Mouse (Mus musculus) E14TG2a.4 (cell line): ENCODE data around the gene 1110017D15Rik.

Experiments used
- H3K27me3 ChIP-seq: 2 replicates; pipeline ENCODE4 v1.6.1; 2014; ENCODE audit warnings: low read length, control low read depth; ENCODE audit not compliant: insufficient read depth
- H3K36me3 ChIP-seq: 2 replicates; pipeline ENCODE4 v1.6.1; 2014; ENCODE audit warnings: low read length, control low read depth; ENCODE audit not compliant: insufficient read depth
- H3K4me1 ChIP-seq: replicated peaks from 2 replicates; pipeline ENCODE4 v1.6.1; 2014; ENCODE audit warnings: low read depth, low read length, control low read depth
- H3K4me3 ChIP-seq: replicated peaks from 2 replicates; pipeline ENCODE4 v1.5.1; 2014; ENCODE audit warnings: mild to moderate bottlenecking, low read length
- H3K9me3 ChIP-seq: 2 replicates; pipeline ENCODE4 v1.6.1; 2014; ENCODE audit warnings: low read length, control low read depth
- CTCF ChIP-seq: conservative IDR thresholded peaks from 2 replicates; pipeline ENCODE4 v1.5.1; 2014; ENCODE audit warnings: low read length
- NANOG ChIP-seq: IDR thresholded peaks from 2 replicates; pipeline ENCODE4 v1.6.1; 2014; ENCODE audit warnings: borderline replicate concordance, low read length, mixed read lengths
- POU5F1 ChIP-seq: IDR thresholded peaks from 2 replicates; pipeline ENCODE4 v1.6.1; 2014; ENCODE audit warnings: low read length, borderline replicate concordance

Gene 1110017D15Rik

DNA sequence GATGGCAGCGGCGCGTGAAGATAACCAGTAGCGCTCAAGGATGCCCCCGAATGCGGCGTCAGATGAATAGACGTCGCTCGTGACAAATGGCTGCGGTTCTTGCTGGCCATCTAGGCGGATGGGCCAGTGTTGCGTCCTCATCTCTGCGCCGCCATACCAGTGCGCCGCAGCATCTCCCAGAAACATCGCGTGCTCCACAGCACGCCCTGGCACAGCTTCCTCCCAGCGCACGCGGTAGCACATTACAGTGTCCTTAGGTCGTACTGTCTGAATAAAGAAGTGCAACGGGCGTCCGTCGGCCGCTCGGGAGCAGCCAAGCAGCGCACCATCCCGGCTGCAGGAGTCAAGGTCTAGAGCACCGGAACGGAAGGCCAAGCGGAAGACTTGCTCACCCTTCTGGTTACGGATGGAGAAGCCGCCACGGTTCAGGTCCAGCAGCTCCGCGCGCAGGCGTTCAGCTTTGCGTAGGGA lies 18.2 kb downstream of the 1110017D15Rik start:
- Histone ChIP-seq H3K4me1 (peaks cover 54% of the 10 kb centered on the region), H3K27me3 (peaks cover 83% of the 10 kb centered on the region), H3K9me3 (no peaks in the 10 kb centered on the region), H3K4me3 (peak overlapping the region; percentile 71), H3K36me3 (peaks cover 24% of the 10 kb centered on the region)
- TF ChIP-seq NANOG (no peak), POU5F1 (no peak), CTCF (no peak)

DNA sequence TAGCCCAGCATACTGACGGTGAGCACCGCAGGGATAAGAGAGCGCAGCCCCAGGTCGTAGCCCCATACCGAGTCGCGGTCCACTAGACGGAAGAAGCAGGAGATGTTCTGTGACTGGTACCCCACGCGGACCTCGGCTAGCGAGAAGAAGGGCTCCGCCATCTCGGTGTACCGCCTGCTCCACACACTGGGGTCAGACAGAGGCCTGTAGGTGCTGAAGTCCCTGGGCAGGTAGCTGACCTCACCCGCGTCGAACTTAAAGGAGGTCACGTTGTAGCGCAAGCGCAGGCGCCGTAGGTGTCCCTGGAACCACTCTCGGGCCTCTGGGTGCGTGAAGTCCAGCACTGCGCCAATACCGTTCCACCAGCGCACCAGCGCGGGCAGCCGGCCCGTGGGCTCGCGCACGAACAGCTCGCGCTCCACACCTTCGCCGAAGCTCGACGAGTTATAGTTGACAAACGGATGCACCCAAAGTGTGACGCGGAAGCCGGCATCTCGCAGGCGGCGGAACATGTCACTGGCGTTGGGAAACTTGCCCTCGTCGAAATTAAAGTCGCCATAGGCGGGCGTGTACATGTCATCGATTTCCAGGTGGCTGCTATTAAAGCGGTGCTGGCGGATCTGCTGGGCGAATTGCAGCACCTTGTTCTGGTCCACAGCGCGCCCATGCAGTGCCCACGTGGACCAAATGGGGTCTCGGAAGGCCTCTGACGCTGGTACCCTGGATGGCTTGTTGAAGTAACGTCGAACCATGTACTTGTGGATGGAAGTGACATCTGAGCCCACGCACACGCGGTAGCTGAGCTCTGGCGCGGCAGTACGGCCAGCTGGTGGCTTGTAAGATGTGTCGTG lies 18.9 kb downstream of the 1110017D15Rik start:
- peaks cover 54% of the 10 kb centered on the region for H3K4me1 ChIP-seq
- H3K4me3 ChIP-seq: peak overlapping the region; percentile 71
- H3K9me3 ChIP-seq: no peaks in the 10 kb centered on the region
- peaks cover 90% of the 10 kb centered on the region for H3K27me3 ChIP-seq
- TF ChIP-seq NANOG: no peak
- H3K36me3 ChIP-seq: peaks cover 24% of the 10 kb centered on the region

DNA sequence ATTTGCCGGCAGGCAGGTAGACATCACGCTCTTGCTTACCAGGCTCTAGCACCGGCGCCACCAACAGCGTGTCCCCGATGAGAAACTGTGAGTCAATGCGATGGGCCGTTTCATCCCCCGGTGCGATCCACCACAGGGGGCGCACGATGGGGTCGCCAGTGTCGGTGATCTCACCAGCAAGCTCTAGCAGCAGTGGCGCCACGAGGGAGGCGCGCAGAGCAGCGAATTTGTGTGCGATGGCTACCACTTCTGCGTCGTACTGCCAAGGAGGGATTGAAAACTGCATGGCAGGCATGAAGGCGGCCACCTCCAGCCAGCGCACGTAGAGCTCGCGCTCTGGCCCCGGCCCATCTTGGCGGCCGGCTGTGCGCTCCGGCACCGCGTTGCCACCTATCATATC lies 19.6 kb downstream of the 1110017D15Rik start:
- peaks cover 57% of the 10 kb centered on the region for H3K4me1 ChIP-seq
- no peaks in the 10 kb centered on the region for H3K9me3 ChIP-seq
- H3K27me3 ChIP-seq: peaks cover 90% of the 10 kb centered on the region
- peak overlapping the region; percentile 71 for H3K4me3 ChIP-seq
- no peak for TF ChIP-seq POU5F1
- TF ChIP-seq NANOG: no peak
- TF ChIP-seq CTCF: peak; percentile 13; the same call in 1 of the 2 replicates
- H3K36me3 ChIP-seq: peaks cover 24% of the 10 kb centered on the region

DNA sequence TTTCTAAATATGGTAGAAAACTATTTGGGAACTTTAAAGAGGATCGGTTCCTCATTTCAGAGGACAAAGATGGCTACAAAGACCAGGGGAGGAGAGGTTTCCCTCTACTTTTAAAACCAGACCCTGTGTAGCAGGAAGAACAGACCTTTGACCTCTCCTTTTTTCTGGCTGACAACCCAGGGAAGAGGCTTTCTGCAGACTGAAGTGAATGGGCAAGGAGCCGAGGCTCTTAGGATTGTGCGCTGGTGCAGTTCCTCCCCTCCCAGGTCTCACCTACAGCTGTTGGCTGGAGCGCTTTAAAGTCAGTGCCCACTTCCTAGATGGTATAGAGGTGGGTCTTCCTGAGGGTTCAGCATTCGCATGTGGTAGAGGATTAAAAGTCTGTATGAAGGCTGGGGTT lies 20.1 kb downstream of the 1110017D15Rik start:
- Histone ChIP-seq H3K9me3 (no peaks in the 10 kb centered on the region), H3K4me1 (peaks cover 52% of the 10 kb centered on the region), H3K4me3 (no peak overlapping the region), H3K27me3 (peaks cover 87% of the 10 kb centered on the region), H3K36me3 (peaks cover 24% of the 10 kb centered on the region)
- no peak for TF ChIP-seq CTCF
- no peak for TF ChIP-seq POU5F1
- TF ChIP-seq NANOG: no peak

DNA sequence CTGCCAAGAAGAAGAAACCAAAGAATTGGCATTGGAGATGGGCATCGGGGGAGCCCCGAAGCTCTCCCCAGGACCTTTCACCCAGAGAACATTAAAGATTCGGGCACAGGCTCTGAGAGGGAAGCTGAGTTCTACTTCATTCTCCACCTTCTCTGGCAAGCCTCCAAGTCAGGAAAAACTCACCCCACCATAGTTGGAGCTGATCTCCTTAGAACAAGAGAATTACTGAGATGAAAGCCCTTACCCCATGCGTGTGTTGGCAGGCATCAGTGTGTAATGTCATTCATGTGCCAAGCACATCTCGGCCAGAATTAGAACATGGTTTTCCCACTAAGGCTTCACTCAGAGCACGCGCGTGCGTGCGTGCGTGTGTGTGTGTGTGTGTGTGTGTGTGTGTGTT lies 21.3 kb downstream of the 1110017D15Rik start:
- Histone ChIP-seq H3K4me3 (no peak overlapping the region), H3K9me3 (no peaks in the 10 kb centered on the region), H3K27me3 (peaks cover 75% of the 10 kb centered on the region), H3K4me1 (peaks cover 42% of the 10 kb centered on the region), H3K36me3 (peaks cover 24% of the 10 kb centered on the region)
- TF ChIP-seq NANOG (no peak), CTCF (no peak), POU5F1 (no peak)

DNA sequence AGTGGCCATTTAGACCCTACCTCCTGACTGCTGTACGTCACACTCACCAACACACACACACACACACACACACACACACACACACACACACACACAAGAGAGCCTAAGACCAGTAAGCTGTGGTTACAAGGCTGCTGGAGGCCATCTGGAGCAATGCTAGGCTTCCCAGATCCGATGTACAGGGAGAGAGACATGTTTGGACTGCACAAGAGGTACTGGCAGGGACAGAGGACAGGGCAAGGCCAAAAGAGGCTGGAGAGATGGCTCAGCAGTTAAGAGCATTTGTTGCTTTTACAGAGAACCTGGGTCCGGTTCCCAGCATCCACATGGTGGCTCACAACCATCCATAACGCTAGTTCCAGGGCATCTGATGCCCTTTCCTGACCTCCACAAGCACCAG lies 22.1 kb downstream of the 1110017D15Rik start:
- Histone ChIP-seq H3K9me3 (no peaks in the 10 kb centered on the region), H3K27me3 (peaks cover 67% of the 10 kb centered on the region), H3K4me3 (no peak overlapping the region), H3K36me3 (peaks cover 24% of the 10 kb centered on the region), H3K4me1 (peaks cover 41% of the 10 kb centered on the region)
- TF ChIP-seq POU5F1 (no peak), CTCF (no peak), NANOG (no peak)

DNA sequence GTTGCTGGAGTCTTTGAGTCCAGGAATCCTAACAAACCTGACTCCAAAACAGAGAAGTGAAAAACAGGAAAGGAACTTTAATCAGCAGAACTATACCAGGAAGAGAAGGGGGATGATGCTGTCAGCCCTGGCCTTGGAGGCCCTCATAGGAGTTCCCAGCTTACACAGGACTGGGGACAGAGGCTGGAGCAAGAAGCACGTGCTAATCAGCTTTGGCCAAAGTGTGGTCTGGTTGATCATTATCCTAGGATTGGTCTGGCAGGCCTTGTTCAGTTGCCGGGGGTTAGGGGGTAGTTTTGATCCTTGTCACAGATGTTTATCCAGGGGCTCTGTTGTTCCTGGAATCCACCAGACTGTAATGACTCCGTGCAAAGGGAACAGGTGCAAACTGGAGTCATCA lies 22.8 kb downstream of the 1110017D15Rik start:
- Histone ChIP-seq H3K27me3 (peaks cover 60% of the 10 kb centered on the region), H3K4me1 (peaks cover 34% of the 10 kb centered on the region), H3K4me3 (no peak overlapping the region), H3K9me3 (no peaks in the 10 kb centered on the region), H3K36me3 (peaks cover 24% of the 10 kb centered on the region)
- TF ChIP-seq NANOG (no peak), POU5F1 (no peak)

DNA sequence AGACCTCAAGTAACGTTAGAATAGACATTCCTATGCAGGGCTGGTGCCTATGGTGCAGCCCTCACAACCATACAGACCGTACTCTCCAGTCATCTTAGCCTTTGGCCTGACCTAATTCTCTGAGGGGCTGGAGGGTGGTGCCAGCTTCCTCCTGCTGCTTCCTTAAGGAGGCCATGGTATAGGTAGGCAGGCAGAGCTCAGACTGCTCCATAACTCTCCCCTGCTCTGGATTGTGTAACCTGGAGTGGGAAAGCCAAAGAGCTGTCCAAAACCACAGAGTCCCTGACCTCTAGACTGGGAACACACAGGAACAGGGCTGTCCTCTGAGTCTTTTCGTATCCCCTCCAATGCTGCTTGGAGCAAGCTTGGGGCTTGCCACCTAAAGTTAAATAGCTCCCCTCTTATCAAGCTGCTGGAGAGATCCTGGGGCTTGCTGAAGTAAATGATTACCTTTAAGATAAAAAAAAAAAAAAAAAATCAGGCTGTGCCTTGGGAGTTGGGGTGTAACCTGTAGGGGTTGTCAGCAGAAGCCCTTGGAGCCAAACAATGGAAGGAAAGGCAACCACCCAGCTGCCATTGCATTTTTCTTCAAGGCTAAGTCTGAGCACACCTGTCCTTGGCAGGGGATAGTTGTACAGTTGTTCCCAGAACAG lies 23.5 kb downstream of the 1110017D15Rik start:
- Histone ChIP-seq H3K9me3 (no peaks in the 10 kb centered on the region), H3K27me3 (peaks cover 56% of the 10 kb centered on the region), H3K4me3 (no peak overlapping the region), H3K36me3 (peaks cover 24% of the 10 kb centered on the region), H3K4me1 (peaks cover 26% of the 10 kb centered on the region)
- no peak for TF ChIP-seq CTCF
- no peak for TF ChIP-seq POU5F1
- TF ChIP-seq NANOG: no peak
